Mouse (Mus musculus) adrenal gland (tissue): Measurements from ENCODE around the gene Fasn.
"Not testable (repeated sequence)": the region's sequence is repeated elsewhere in the genome, so short reads cannot be mapped to it uniquely, and the experiment has no call there.

ENCODE experiments used
- intact Hi-C: fragments of 180-260 bp; cut with DNase I; formaldehyde crosslinking; loops from one replicate; pipeline ENCODE4 v1.15.1; 2025
- long read RNA-seq, 2 experiments: library from polyadenylated mRNA; unstranded; transcript quantifications; one replicate each; pipeline ENCODE4 v2.0.0; 2020; ENCODE audit warnings: borderline replicate concordance in 1 of 2; ENCODE audit not compliant: insufficient replicate concordance in 1 of 2

Fasn gene
- long read RNA-seq, experiment 1, partial matches to known transcripts = 23 of 26 reads
- long read RNA-seq, experiment 1, other reads (novel, unspliced or antisense) = 2 of 26 reads
- long read RNA-seq, experiment 2, partial matches to known transcripts = 21 of 30 reads
- long read RNA-seq, experiment 2, other reads (novel, unspliced or antisense) = 8 of 30 reads

GRCm38 (mm10) chr11:120823956-120824786 lies at the start of gene Fasn:
Gene Fasn, minus strand, starts transcription at chr11:120824547.
- intact Hi-C loops = loop anchor here (5.0 kb wide), 1 partner anchor 78 kb away; no protein-coding TSS in a partner anchor

GRCm38 (mm10) chr11:120873206-120873605 lies 48.9 kb upstream of the Fasn start:
- intact Hi-C loops = no loop called here

GRCm38 (mm10) chr11:120871521-120871920 lies 47.2 kb upstream of the Fasn start:
- intact Hi-C loops = no loop called here

GRCm38 (mm10) chr11:120865816-120866215 lies 41.5 kb upstream of the Fasn start:
- intact Hi-C loops = no loop called here

- intact Hi-C loops = no loop called here
These were observed 38.5 kb upstream of the Fasn start for GRCm38 (mm10) chr11:120862819-120863218.

- intact Hi-C loops = not testable (repeated sequence)
These were observed 31.6 kb upstream of the Fasn start for GRCm38 (mm10) chr11:120855938-120856337.

GRCm38 (mm10) chr11:120853788-120854187 lies 29.4 kb upstream of the Fasn start:
- intact Hi-C loops = no loop called here

GRCm38 (mm10) chr11:120853158-120853557 lies 28.8 kb upstream of the Fasn start:
- intact Hi-C loops = no loop called here

GRCm38 (mm10) chr11:120852083-120852935 lies 28.0 kb upstream of the Fasn start:
- intact Hi-C loops = no loop called here

- intact Hi-C loops = no loop called here
These were observed 27.2 kb upstream of the Fasn start for GRCm38 (mm10) chr11:120851582-120851981.

GRCm38 (mm10) chr11:120851132-120851531 lies 26.8 kb upstream of the Fasn start:
- intact Hi-C loops = no loop called here

- intact Hi-C loops = no loop called here
These were observed 26.1 kb upstream of the Fasn start for GRCm38 (mm10) chr11:120850331-120851030.

GRCm38 (mm10) chr11:120846725-120847475 lies 22.6 kb upstream of the Fasn start:
- intact Hi-C loops = no loop called here

GRCm38 (mm10) chr11:120844329-120844728 lies 20.0 kb upstream of the Fasn start:
- intact Hi-C loops = no loop called here

GRCm38 (mm10) chr11:120833555-120834280 lies 9.4 kb upstream of the Fasn start:
- intact Hi-C loops = no loop called here

- intact Hi-C loops = not testable (repeated sequence)
These were observed 8.6 kb upstream of the Fasn start for GRCm38 (mm10) chr11:120832962-120833361.

- intact Hi-C loops = no loop called here
These were observed 7.5 kb upstream of the Fasn start for GRCm38 (mm10) chr11:120831659-120832440.

GRCm38 (mm10) chr11:120830686-120831085 lies 6.3 kb upstream of the Fasn start:
- intact Hi-C loops = no loop called here
